Mouse (Mus musculus) lung, postnatal 0 days (tissue): ENCODE measurements around the gene Map3k12.

Source experiments
- CTCF ChIP-seq: IDR thresholded peaks from 2 replicates; pipeline ENCODE4 v1.5.1; 2016; ENCODE audit warnings: antibody characterized with exemption, mild to moderate bottlenecking
- EP300 ChIP-seq: IDR thresholded peaks from 2 replicates; pipeline ENCODE4 v1.6.1; 2016; ENCODE audit warnings: antibody characterized with exemption, mild to moderate bottlenecking, control low read depth

GRCm38 (mm10) chr15:102449366-102449765 lies 67.5 kb downstream of the Map3k12 start:
- no peak for TF ChIP-seq CTCF
- TF ChIP-seq EP300 = no peak
